Comparison of ENCODE assay signal across 13 mouse cellular contexts in the genomic region with DNA sequence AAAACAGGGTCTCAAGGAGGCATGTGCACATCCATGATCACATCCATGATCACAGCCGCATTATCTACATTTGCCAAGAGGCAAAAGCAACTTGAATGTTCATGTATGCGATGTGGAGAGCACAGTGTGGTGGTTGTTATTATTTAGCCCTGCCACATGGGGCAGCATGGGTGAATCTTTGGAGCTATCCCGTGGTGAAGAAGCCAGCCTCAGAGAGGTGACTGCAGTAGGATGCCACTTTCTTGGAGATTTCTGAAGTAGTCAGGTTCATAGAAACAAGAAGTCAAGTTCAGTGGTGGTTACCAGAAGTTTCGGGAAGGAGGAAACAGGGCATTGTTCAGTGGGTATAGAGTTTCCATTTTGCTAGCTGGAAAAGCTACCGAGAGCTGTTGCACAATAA. TPM values are rescaled to one million over a fixed set of nuclear protein-coding genes. Genes with fewer than 3 reads are reported as not detected.
DNase-seq lines count a peak whose midpoint lies in the region; ATAC-seq and TF ChIP-seq lines count a peak whose summit lies in the region.
"Had no signal": no experiment of that assay in that cellular context is flagged by ENCODE, and none has a peak within 500 bp of the region (broad histone marks: within the 10 kb centered on the region; RNA-seq: fewer than 3 reads in every experiment).

No protein-coding gene starts in this region.

- H3K27ac ChIP-seq in liver, embryonic 11.5 days (ENCODE audit: low read depth, low read length), result no peak overlapping the region
- no peak overlapping the region for H3K27ac ChIP-seq in ES-Bruce4 (ENCODE audit: insufficient read depth, low read length)
- H3K27ac ChIP-seq: forebrain, embryonic 12.5 days; lung, embryonic 15.5 days; neural tube, embryonic 15.5 days had no signal

- no peak for TF ChIP-seq EP300 in ES-Bruce4 (IDR thresholded peaks at IDR 0.05; ENCODE audit: insufficient read depth, low read depth, low read length)

- H3K36me3 ChIP-seq in liver, embryonic 11.5 days (ENCODE audit: control insufficient read depth, insufficient read depth, low read length), result no peaks in the 10 kb centered on the region
- no peaks in the 10 kb centered on the region for H3K36me3 ChIP-seq in ES-Bruce4 (ENCODE audit: control insufficient read depth, insufficient read depth, low read length, poor library complexity, severe bottlenecking)
- H3K36me3 ChIP-seq: forebrain, embryonic 12.5 days; lung, embryonic 15.5 days; neural tube, embryonic 15.5 days had no signal

- intact Hi-C loops in gastrocnemius, postnatal 36 days (cut with DNase I), result no loop called here

- peaks cover 10% of the 10 kb centered on the region for H3K4me1 ChIP-seq in liver, embryonic 11.5 days (replicated peaks; ENCODE audit: control insufficient read depth, insufficient read depth, low read length)
- no peaks in the 10 kb centered on the region for H3K4me1 ChIP-seq in ES-Bruce4 (ENCODE audit: control insufficient read depth, insufficient read depth, low read length)

- TF ChIP-seq POLR2A in ES-Bruce4 (IDR thresholded peaks at IDR 0.05; ENCODE audit: insufficient read depth, low read length), result no peak

- peak; percentile 22 for TF ChIP-seq CTCF in ES-Bruce4 (IDR thresholded peaks at IDR 0.05; ENCODE audit: low read depth, low read length)

- no peak overlapping the region for H3K4me2 ChIP-seq in liver, embryonic 11.5 days
- H3K4me2 ChIP-seq: forebrain, embryonic 12.5 days; heart, embryonic 11.5 days; lung, embryonic 15.5 days; neural tube, embryonic 15.5 days had no signal

- DNase-seq in CD4-positive, CD25-positive, alpha-beta regulatory T cell, adult 2 months (ENCODE audit: low read depth, low spot score), result peak; percentile 62
- DNase-seq in liver, result peak; percentile 20
- no peak for DNase-seq in liver, embryonic 11.5 days (ENCODE audit: low spot score)
- no peak for DNase-seq in cerebellum, postnatal 25 days
- no peak for DNase-seq in gastrocnemius, postnatal 36 days
- DNase-seq: kidney, adult 11 months had no signal

- no peak overlapping the region for H3K4me3 ChIP-seq in liver, embryonic 11.5 days (ENCODE audit: low read depth, low read length)
- H3K4me3 ChIP-seq in ES-Bruce4 (ENCODE audit: low read depth, low read length), result no peak overlapping the region
- H3K4me3 ChIP-seq: forebrain, embryonic 12.5 days; lung, embryonic 15.5 days; neural tube, embryonic 15.5 days had no signal

- no peak for ATAC-seq in CD4-positive, CD25-positive, alpha-beta regulatory T cell, adult 4 months
- no peak for ATAC-seq in liver, embryonic 11.5 days (replicated peaks; ENCODE audit: low FRiP score)
- 0 out of 2 replicates have a peak, but pooled peaks have one; percentile 29 for ATAC-seq in megakaryocyte-erythroid progenitor cell, adult 5-6 weeks (replicated peaks; ENCODE audit: low FRiP score, low TSS enrichment, poor library complexity, severe bottlenecking)

- WGBS in liver, embryonic 11.5 days, result 40% methylated on average over 5 of the region's 5 CpGs

- H3K9ac ChIP-seq in liver, embryonic 11.5 days (ENCODE audit: low read depth, low read length), result no peak overlapping the region
- no peak overlapping the region for H3K9ac ChIP-seq in ES-Bruce4 (ENCODE audit: low read depth, poor library complexity, severe bottlenecking)
- H3K9ac ChIP-seq: forebrain, embryonic 12.5 days; lung, embryonic 15.5 days; neural tube, embryonic 15.5 days had no signal

- no peaks in the 10 kb centered on the region for H3K27me3 ChIP-seq in liver, embryonic 11.5 days (replicated peaks; ENCODE audit: control insufficient read depth, insufficient read depth, low read length)
- H3K27me3 ChIP-seq in ES-Bruce4 (ENCODE audit: control insufficient read depth, insufficient read depth, low read length, poor library complexity, severe bottlenecking), result no peaks in the 10 kb centered on the region
- H3K27me3 ChIP-seq: lung, embryonic 15.5 days; neural tube, embryonic 15.5 days had no signal

- H3K9me3 ChIP-seq in liver, embryonic 11.5 days (ENCODE audit: control insufficient read depth, low read length), result no peaks in the 10 kb centered on the region
- H3K9me3 ChIP-seq in ES-Bruce4 (replicated peaks; ENCODE audit: control insufficient read depth, insufficient read depth, low read length, poor library complexity, severe bottlenecking), result no peaks in the 10 kb centered on the region
- H3K9me3 ChIP-seq: forebrain, embryonic 12.5 days; lung, embryonic 15.5 days; neural tube, embryonic 15.5 days had no signal

RNA-seq across cellular contexts. Expression of a gene that starts 3.6 kb away (rescaled TPM):
- polyA plus RNA-seq in CD4-positive, CD25-positive, alpha-beta regulatory T cell, adult 4 months (2017; shearing (Covaris generic)), result 1 to 10 TPM; 6.6 to 8.5 TPM
- 24.1 and 26.7 TPM in 2 replicates for polyA plus RNA-seq in liver, embryonic 11.5 days (2014; fragmentation: Nextera tagmentation; extraction: Ambion mirVana)
- 24.2 and 24.4 TPM in 2 replicates for polyA plus RNA-seq in ES-Bruce4 (2011; ENCODE audit: insufficient read depth, insufficient read length, low read depth, missing spikeins)
- 17.8 and 17.9 TPM in 2 replicates for total RNA-seq in megakaryocyte-erythroid progenitor cell, adult 5-6 weeks (2014; fragmentation: Nextera tagmentation)
- total RNA-seq in megakaryocyte-erythroid progenitor cell, adult 5-6 weeks (2017), result 19.1 and 25.7 TPM in 2 replicates
- total RNA-seq in gastrocnemius, postnatal 36 days (2021), result 10 to 100 TPM; 35.9 to 40.7 TPM

Comparison
In these comparisons a context has a peak if more than half of its experiments do, and no peak if none do; other contexts are left out.
1. DNase-seq: peak in CD4-positive, CD25-positive, alpha-beta regulatory T cell, adult 2 months (single experiment) and liver (single experiment); none in liver, embryonic 11.5 days (single experiment), cerebellum, postnatal 25 days (0 of 2) and gastrocnemius, postnatal 36 days (0 of 2).